Mouse (Mus musculus) frontal cortex, adult (tissue): ENCODE measurements around the gene Trp53i13.

Source experiments
- ATAC-seq: cut with Nextera tagmentation; 2 replicates; pipeline ENCODE4 v1.9.2; 2017; ENCODE audit warnings: mild to moderate bottlenecking, moderate library complexity, mixed read lengths; ENCODE audit not compliant: low TSS enrichment

The Trp53i13 gene

DNA sequence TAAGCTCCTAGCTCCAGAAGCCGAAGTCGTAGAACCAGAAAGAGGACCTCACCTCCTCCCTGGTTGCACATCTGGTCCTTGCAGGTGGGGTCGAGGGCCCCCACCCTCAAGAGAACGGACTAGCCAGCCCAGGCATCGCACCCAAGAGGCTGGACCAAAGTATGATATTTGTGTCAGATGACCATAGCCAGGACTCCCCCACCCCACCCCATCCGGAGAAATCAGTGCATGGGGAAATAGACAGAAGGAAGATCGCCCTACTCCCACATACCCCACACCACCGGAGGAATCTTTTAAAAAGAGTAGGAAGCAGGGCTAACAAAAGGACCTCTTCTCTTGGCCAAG is 52.7 kb downstream of the Trp53i13 start:
- ATAC-seq: no peak

DNA sequence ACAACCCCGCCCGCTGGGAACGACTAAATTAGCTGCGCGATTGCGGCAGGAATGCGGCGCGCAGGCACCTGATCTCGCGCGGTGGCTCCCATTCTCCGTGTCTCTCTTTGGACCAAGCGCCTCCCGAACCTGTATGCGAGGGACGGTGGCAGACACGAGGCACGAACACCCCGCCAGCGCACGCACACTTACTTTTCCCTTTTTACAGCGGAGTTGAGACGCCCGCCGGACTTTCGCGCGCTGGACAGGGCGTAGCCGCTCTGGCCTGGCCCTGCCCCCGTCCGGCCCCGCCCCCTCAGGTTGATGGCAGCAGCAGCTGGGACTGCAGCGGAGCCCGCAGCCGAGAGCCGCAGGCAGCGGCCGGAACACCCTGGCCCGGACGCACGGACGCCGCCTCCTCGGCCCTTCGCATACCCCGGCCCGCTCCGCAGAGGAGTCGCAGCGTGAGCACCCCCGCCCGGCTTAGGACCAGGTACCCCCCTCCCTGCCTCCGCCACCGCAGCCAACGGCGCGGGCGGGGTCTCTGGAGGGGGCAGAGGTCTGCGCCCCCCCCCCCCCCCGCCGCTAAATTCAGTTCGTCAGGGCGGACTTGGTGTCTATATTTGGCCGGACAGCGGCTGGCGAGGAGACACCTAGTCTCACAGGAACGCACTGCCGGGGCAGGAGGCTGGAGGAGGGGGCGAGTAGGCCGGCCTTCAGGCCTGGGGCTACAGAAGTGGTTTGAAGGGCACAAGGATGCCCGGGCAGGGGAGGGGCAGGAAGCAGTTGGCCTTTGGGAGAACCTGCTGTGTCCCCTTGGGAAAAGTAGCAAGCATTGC is 53.3 kb downstream of the Trp53i13 start, which contains the start of gene Coro6:
Coro6 (plus strand) TSS at position 129 of the 818 bp plus-strand sequence.
- no peak for ATAC-seq

DNA sequence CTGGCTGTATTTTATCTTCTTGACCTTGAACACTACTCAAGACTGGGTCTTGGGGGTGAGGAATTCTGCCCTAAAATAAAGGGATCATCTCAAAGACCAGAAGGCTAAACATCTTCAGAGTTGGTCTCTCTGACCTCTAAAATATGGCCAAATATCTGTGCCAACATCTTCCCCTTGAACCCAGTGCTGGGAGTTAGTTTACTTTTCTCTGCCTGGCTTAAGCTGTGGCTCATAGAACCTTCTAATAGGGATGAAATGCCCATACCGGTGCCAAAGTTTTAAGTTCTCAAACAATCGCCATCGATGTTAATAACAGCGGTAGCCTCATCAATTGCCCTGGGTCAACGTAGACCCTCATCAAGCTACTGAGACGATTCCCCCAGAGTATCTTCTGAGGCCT is 53.9 kb downstream of the Trp53i13 start:
- ATAC-seq: no peak
